Mouse (Mus musculus) heart, embryonic 11.5 days (tissue): ENCODE results near the gene Gm20388. TPM values are rescaled to one million over a fixed set of nuclear protein-coding genes. Genes with fewer than 3 reads are reported as not detected.
"Not testable (repeated sequence)": the region's sequence is repeated elsewhere in the genome, so short reads cannot be mapped to it uniquely, and the experiment has no call there.

Experiments used
- ATAC-seq: fragments of 200-750 bp; cut with Nextera tagmentation; replicated peaks from 2 replicates; pipeline ENCODE4 v1.8.0; 2017; ENCODE audit warnings: moderate library complexity; ENCODE audit not compliant: insufficient number of reproducible peaks, low FRiP score, low TSS enrichment
- H3K27ac ChIP-seq: fragments of 300-500 bp; sonication (generic); 2 replicates; pipeline ENCODE4 v1.5.1; 2014; ENCODE audit warnings: mild to moderate bottlenecking, low read depth, low read length
- H3K27me3 ChIP-seq: fragments of 300-500 bp; sonication (generic); 2 replicates; pipeline ENCODE4 v1.6.1; 2014; ENCODE audit warnings: mild to moderate bottlenecking, low read length, mixed read lengths; ENCODE audit not compliant: control insufficient read depth, insufficient read depth
- H3K36me3 ChIP-seq: fragments of 300-500 bp; sonication (generic); 2 replicates; pipeline ENCODE4 v1.6.1; 2014; ENCODE audit warnings: mild to moderate bottlenecking, low read length, moderate library complexity, mixed read lengths; ENCODE audit not compliant: control insufficient read depth, insufficient read depth
- H3K4me1 ChIP-seq: fragments of 300-500 bp; sonication (generic); 2 replicates; pipeline ENCODE4 v1.6.1; 2014; ENCODE audit warnings: low read length; ENCODE audit not compliant: control insufficient read depth, insufficient read depth
- H3K4me2 ChIP-seq: fragments of 300-500 bp; sonication (generic); 2 replicates; pipeline ENCODE4 v1.6.1; 2014; ENCODE audit warnings: mild to moderate bottlenecking, moderate library complexity
- H3K4me3 ChIP-seq: fragments of 300-500 bp; sonication (generic); 2 replicates; pipeline ENCODE4 v1.5.1; 2014; ENCODE audit warnings: low read depth, low read length
- H3K9ac ChIP-seq: fragments of 300-500 bp; sonication (generic); 2 replicates; pipeline ENCODE4 v1.6.1; 2014; ENCODE audit warnings: mild to moderate bottlenecking, low read depth, low read length, moderate library complexity
- H3K9me3 ChIP-seq: fragments of 300-500 bp; sonication (generic); replicated peaks from 2 replicates; pipeline ENCODE4 v1.6.1; 2016; ENCODE audit warnings: low read length; ENCODE audit not compliant: control insufficient read depth
- WGBS: fragments of 180-500 bp; shearing (Covaris S2); extraction: QIAGEN DNeasy Blood & Tissue Kit; methylation state at CpG from one replicate; pipeline ENCODE4 v1.1.7; 2014; ENCODE audit not compliant: insufficient replicate concordance; 5-methylcytosine and 5-hydroxymethylcytosine counted together
- polyA plus RNA-seq: library from polyadenylated mRNA; unstranded; fragments of >200 nt; fragmentation: Nextera tagmentation; extraction: Ambion mirVana; gene quantifications from 2 replicates; pipeline ENCODE4 v1.2.1, GENCODE M21; 2014

Gene Gm20388
- polyA plus RNA-seq, 1 experiment from 2014 or later: 6.4 TPM

GRCm38 (mm10) chr8:120328361-120329022 lies 417.9 kb downstream of the Gm20388 start:
- Histone ChIP-seq H3K27ac (no peak overlapping the region), H3K27me3 (no peaks in the 10 kb centered on the region), H3K4me3 (no peak overlapping the region), H3K4me1 (peaks cover 46% of the 10 kb centered on the region), H3K9me3 (no peaks in the 10 kb centered on the region), H3K36me3 (no peaks in the 10 kb centered on the region), H3K4me2 (no peak overlapping the region), H3K9ac (no peak overlapping the region)
- ATAC-seq: no peak
- 74% methylated on average over 13 of the region's 13 CpGs for WGBS

- WGBS: 84% methylated on average over 11 of the region's 11 CpGs
- H3K36me3 ChIP-seq: no peaks in the 10 kb centered on the region
- H3K27me3 ChIP-seq: no peaks in the 10 kb centered on the region
- no peak overlapping the region for H3K4me2 ChIP-seq
- H3K9me3 ChIP-seq: no peaks in the 10 kb centered on the region
- peaks cover 43% of the 10 kb centered on the region for H3K4me1 ChIP-seq
- ATAC-seq: no peak
- no peak overlapping the region for H3K27ac ChIP-seq
- H3K4me3 ChIP-seq: no peak overlapping the region
- H3K9ac ChIP-seq: 0 out of 2 replicates have a peak overlapping the region, but pooled peaks have one; percentile 4
These were observed 418.5 kb downstream of the Gm20388 start for GRCm38 (mm10) chr8:120329030-120329748.

DNA sequence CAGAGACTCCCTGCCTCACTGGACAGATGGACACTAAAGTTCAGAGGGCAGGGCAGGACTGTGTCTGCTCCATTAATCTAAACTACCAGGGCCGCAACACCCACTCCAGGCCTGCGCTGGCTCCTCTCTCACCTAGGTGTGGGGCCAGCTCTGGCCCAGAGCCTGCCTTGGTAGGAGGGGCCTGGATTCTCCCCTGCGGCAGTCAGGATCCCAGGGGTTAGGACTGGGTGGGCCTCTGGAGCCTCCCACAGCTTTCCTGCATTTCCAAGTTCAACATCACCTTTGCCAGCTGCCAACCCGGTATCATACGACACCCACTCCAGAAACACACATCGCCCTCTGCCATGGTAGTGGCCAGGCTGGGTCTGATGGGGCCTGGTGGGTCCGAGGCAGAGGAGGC lies 420.4 kb downstream of the Gm20388 start:
- no peaks in the 10 kb centered on the region for H3K36me3 ChIP-seq
- no peak for ATAC-seq
- no peaks in the 10 kb centered on the region for H3K9me3 ChIP-seq
- H3K27ac ChIP-seq: 0 out of 2 replicates have a peak overlapping the region, but pooled peaks have one; percentile 12
- no peak overlapping the region for H3K4me3 ChIP-seq
- no peak overlapping the region for H3K9ac ChIP-seq
- 59% methylated on average over 7 of the region's 7 CpGs for WGBS
- no peak overlapping the region for H3K4me2 ChIP-seq
- H3K4me1 ChIP-seq: peaks cover 51% of the 10 kb centered on the region
- H3K27me3 ChIP-seq: no peaks in the 10 kb centered on the region

- Histone ChIP-seq H3K27me3 (no peaks in the 10 kb centered on the region), H3K9me3 (no peaks in the 10 kb centered on the region), H3K27ac (no peak overlapping the region), H3K4me2 (no peak overlapping the region), H3K9ac (no peak overlapping the region), H3K4me3 (no peak overlapping the region), H3K4me1 (peaks cover 56% of the 10 kb centered on the region), H3K36me3 (no peaks in the 10 kb centered on the region)
- ATAC-seq: no peak
- WGBS: 69% methylated on average over 16 of the region's 16 CpGs
These were observed 422.0 kb downstream of the Gm20388 start for GRCm38 (mm10) chr8:120332379-120333229.

GRCm38 (mm10) chr8:120333681-120334080 lies 423.0 kb downstream of the Gm20388 start:
- Histone ChIP-seq H3K4me3 (no peak overlapping the region), H3K4me2 (no peak overlapping the region), H3K36me3 (no peaks in the 10 kb centered on the region), H3K9me3 (no peaks in the 10 kb centered on the region), H3K27ac (0 out of 2 replicates have a peak overlapping the region, but pooled peaks have one; percentile 10), H3K4me1 (peaks cover 47% of the 10 kb centered on the region), H3K27me3 (no peaks in the 10 kb centered on the region), H3K9ac (no peak overlapping the region)
- no peak for ATAC-seq
- 81% methylated on average over 4 of the region's 4 CpGs for WGBS

DNA sequence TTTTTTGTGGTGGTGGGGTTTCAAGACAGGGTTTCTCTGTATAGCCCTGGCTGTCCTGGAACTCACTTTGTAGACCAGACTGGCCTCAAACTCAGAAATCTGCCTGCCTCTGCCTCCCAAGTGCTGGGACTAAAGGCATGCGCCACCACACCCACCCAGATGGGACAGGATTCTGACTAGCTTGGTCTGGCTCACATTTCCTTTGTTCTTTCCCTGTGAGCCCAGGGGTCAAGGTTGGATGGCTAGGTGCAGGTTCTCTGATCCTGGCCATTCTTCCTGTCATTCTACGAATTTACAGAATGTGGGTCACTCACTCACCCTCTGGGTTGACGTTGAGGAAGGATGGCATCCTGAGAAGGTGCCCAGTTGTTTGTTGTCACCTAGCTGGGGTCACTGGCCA lies 423.6 kb downstream of the Gm20388 start:
- H3K36me3 ChIP-seq, H3K4me2 ChIP-seq, H3K9ac ChIP-seq, H3K4me3 ChIP-seq, ATAC-seq, H3K27me3 ChIP-seq, H3K9me3 ChIP-seq: not testable (repeated sequence)
- peaks cover 42% of the 10 kb centered on the region for H3K4me1 ChIP-seq
- peak overlapping the region; percentile 66 for H3K27ac ChIP-seq
- WGBS: 68% methylated on average over 3 of the region's 3 CpGs

GRCm38 (mm10) chr8:120334878-120335261 lies 424.2 kb downstream of the Gm20388 start:
- WGBS: 11% methylated on average over 5 of the region's 5 CpGs
- peak overlapping the region; percentile 56; the same call in 1 of the 2 replicates for H3K9ac ChIP-seq
- 0 out of 2 replicates have a peak, but pooled peaks have one; percentile 14 for ATAC-seq

More at GRCm38 (mm10) chr8:120334878-120335261, 424.2 kb downstream of the Gm20388 start:
- Histone ChIP-seq H3K36me3 (no peaks in the 10 kb centered on the region), H3K4me3 (no peak overlapping the region), H3K27me3 (no peaks in the 10 kb centered on the region), H3K4me2 (peak overlapping the region; percentile 50), H3K4me1 (peaks cover 46% of the 10 kb centered on the region), H3K9me3 (no peaks in the 10 kb centered on the region; the same call in 1 of the 2 replicates), H3K27ac (peak overlapping the region; percentile 66)
